Mouse (Mus musculus): ENCODE results near the gene Tanc2. TPM values are rescaled to one million over a fixed set of nuclear protein-coding genes. Genes with fewer than 3 reads are reported as not detected.

Gene Tanc2
- 30.3 and 31.3 TPM in 2 replicates for polyA plus RNA-seq (2015; fragmentation: Nextera tagmentation; extraction: Ambion mirVana)

- Histone ChIP-seq H3K27ac (peak within 1 kb of the TSS; percentile 96), H3K9ac (replicated peaks) (peak within 1 kb of the TSS; percentile 91), H3K4me2 (replicated peaks) (peak within 1 kb of the TSS; percentile 64), H3K4me3 (replicated peaks) (peak within 1 kb of the TSS; percentile 81), H3K4me1 (replicated peaks) (0 out of 2 replicates have a peak, but pooled peaks cover 6% of the 10 kb centered on the region), H3K27me3 (no peaks in the 10 kb centered on the region), H3K36me3 (no peaks in the 10 kb centered on the region), H3K9me3 (no peaks in the 10 kb centered on the region)
- peak; percentile 89 for ATAC-seq
- under 1% methylated on average over 80 of the region's 87 CpGs for WGBS
Measured at GRCm38 (mm10) chr11:105589877-105590641, at the start of gene Tanc2. Gene Tanc2 (plus strand): TSS chr11:105589986.

- no peaks in the 10 kb centered on the region for H3K4me1 ChIP-seq (replicated peaks)
- no peak overlapping the region for H3K4me2 ChIP-seq (replicated peaks)
- no peak overlapping the region for H3K9ac ChIP-seq (replicated peaks)
- H3K27me3 ChIP-seq = no peaks in the 10 kb centered on the region
- no peak overlapping the region for H3K4me3 ChIP-seq (replicated peaks)
- no peaks in the 10 kb centered on the region for H3K36me3 ChIP-seq
- no peaks in the 10 kb centered on the region for H3K9me3 ChIP-seq
- 94% methylated on average over 8 of the region's 8 CpGs for WGBS
- no peak overlapping the region for H3K27ac ChIP-seq
- ATAC-seq = no peak
Measured at GRCm38 (mm10) chr11:105540781-105541180, 49.0 kb upstream of the Tanc2 start.

- Histone ChIP-seq H3K9me3 (no peaks in the 10 kb centered on the region), H3K4me2 (replicated peaks) (no peak overlapping the region), H3K4me3 (replicated peaks) (no peak overlapping the region), H3K9ac (replicated peaks) (no peak overlapping the region), H3K36me3 (no peaks in the 10 kb centered on the region), H3K27ac (no peak overlapping the region), H3K27me3 (no peaks in the 10 kb centered on the region), H3K4me1 (replicated peaks) (no peaks in the 10 kb centered on the region; the same call in 1 of the 2 replicates)
- ATAC-seq = no peak
- 84% methylated on average over 4 of the region's 4 CpGs for WGBS
Measured at GRCm38 (mm10) chr11:105541366-105541765, 48.4 kb upstream of the Tanc2 start.

GRCm38 (mm10) chr11:105542129-105542528, 47.7 kb upstream of the Tanc2 start:
- WGBS = 52% methylated on average over 1 of the region's 1 CpGs
- Histone ChIP-seq H3K4me3 (replicated peaks) (no peak overlapping the region), H3K9me3 (no peaks in the 10 kb centered on the region), H3K36me3 (no peaks in the 10 kb centered on the region), H3K4me2 (replicated peaks) (no peak overlapping the region), H3K4me1 (replicated peaks) (no peaks in the 10 kb centered on the region; the same call in 1 of the 2 replicates), H3K9ac (replicated peaks) (no peak overlapping the region), H3K27ac (no peak overlapping the region), H3K27me3 (no peaks in the 10 kb centered on the region)
- no peak for ATAC-seq

GRCm38 (mm10) chr11:105545801-105546200, 44.0 kb upstream of the Tanc2 start:
- Histone ChIP-seq H3K9ac (replicated peaks) (no peak overlapping the region), H3K27ac (no peak overlapping the region), H3K36me3 (no peaks in the 10 kb centered on the region), H3K4me1 (replicated peaks) (no peaks in the 10 kb centered on the region; the same call in 1 of the 2 replicates), H3K4me2 (replicated peaks) (no peak overlapping the region), H3K9me3 (no peaks in the 10 kb centered on the region), H3K27me3 (no peaks in the 10 kb centered on the region), H3K4me3 (replicated peaks) (no peak overlapping the region)
- 47% methylated on average over 8 of the region's 8 CpGs for WGBS
- no peak for ATAC-seq

GRCm38 (mm10) chr11:105546393-105546792, 43.4 kb upstream of the Tanc2 start:
- ATAC-seq = no peak
- H3K4me3 ChIP-seq (replicated peaks) = no peak overlapping the region
- WGBS = 66% methylated on average over 6 of the region's 6 CpGs

GRCm38 (mm10) chr11:105548383-105548782, 41.4 kb upstream of the Tanc2 start:
- no peak overlapping the region for H3K4me3 ChIP-seq (replicated peaks)
- WGBS = 89% methylated on average over 6 of the region's 6 CpGs
- ATAC-seq = no peak
- no peak overlapping the region for H3K4me2 ChIP-seq (replicated peaks)
- no peaks in the 10 kb centered on the region for H3K36me3 ChIP-seq
- H3K9ac ChIP-seq (replicated peaks) = no peak overlapping the region
- H3K4me1 ChIP-seq (replicated peaks) = peaks cover 3% of the 10 kb centered on the region; the same call in 1 of the 2 replicates
- H3K27ac ChIP-seq = no peak overlapping the region
- H3K27me3 ChIP-seq = no peaks in the 10 kb centered on the region
- no peaks in the 10 kb centered on the region for H3K9me3 ChIP-seq

More at GRCm38 (mm10) chr11:105546393-105546792, 43.4 kb upstream of the Tanc2 start:
- H3K27ac ChIP-seq = no peak overlapping the region
- H3K9ac ChIP-seq (replicated peaks) = no peak overlapping the region
- no peaks in the 10 kb centered on the region; the same call in 1 of the 2 replicates for H3K4me1 ChIP-seq (replicated peaks)
- no peaks in the 10 kb centered on the region for H3K9me3 ChIP-seq
- no peak overlapping the region for H3K4me2 ChIP-seq (replicated peaks)
- H3K36me3 ChIP-seq = no peaks in the 10 kb centered on the region
- no peaks in the 10 kb centered on the region for H3K27me3 ChIP-seq

- no peak for ATAC-seq
- H3K4me3 ChIP-seq (replicated peaks) = no peak overlapping the region
- no peak overlapping the region for H3K9ac ChIP-seq (replicated peaks)
- WGBS = 86% methylated on average over 9 of the region's 9 CpGs
- no peaks in the 10 kb centered on the region for H3K27me3 ChIP-seq
- peaks cover 5% of the 10 kb centered on the region; the same call in 1 of the 2 replicates for H3K4me1 ChIP-seq (replicated peaks)
- no peak overlapping the region for H3K4me2 ChIP-seq (replicated peaks)
- no peaks in the 10 kb centered on the region for H3K9me3 ChIP-seq
- no peak overlapping the region for H3K27ac ChIP-seq
- H3K36me3 ChIP-seq = no peaks in the 10 kb centered on the region
Measured at GRCm38 (mm10) chr11:105549164-105550121, 40.3 kb upstream of the Tanc2 start.

- WGBS = 46% methylated on average over 8 of the region's 8 CpGs
- H3K9ac ChIP-seq (replicated peaks) = no peak overlapping the region
- no peaks in the 10 kb centered on the region for H3K36me3 ChIP-seq
- H3K9me3 ChIP-seq = no peaks in the 10 kb centered on the region
- H3K4me1 ChIP-seq (replicated peaks) = peaks cover 17% of the 10 kb centered on the region
- ATAC-seq = peak; percentile 87
- H3K27ac ChIP-seq = peak overlapping the region; percentile 57; the same call in 1 of the 2 replicates
- H3K4me2 ChIP-seq (replicated peaks) = no peak overlapping the region
- no peak overlapping the region for H3K4me3 ChIP-seq (replicated peaks)
- H3K27me3 ChIP-seq = no peaks in the 10 kb centered on the region
Measured at GRCm38 (mm10) chr11:105557285-105557684, 32.5 kb upstream of the Tanc2 start.

GRCm38 (mm10) chr11:105558091-105558490, 31.7 kb upstream of the Tanc2 start:
- Histone ChIP-seq H3K9ac (replicated peaks) (no peak overlapping the region), H3K27me3 (no peaks in the 10 kb centered on the region), H3K4me1 (replicated peaks) (peaks cover 17% of the 10 kb centered on the region), H3K36me3 (no peaks in the 10 kb centered on the region), H3K27ac (no peak overlapping the region), H3K9me3 (no peaks in the 10 kb centered on the region), H3K4me3 (replicated peaks) (no peak overlapping the region), H3K4me2 (replicated peaks) (no peak overlapping the region)
- ATAC-seq = no peak

- Histone ChIP-seq H3K36me3 (no peaks in the 10 kb centered on the region), H3K9me3 (no peaks in the 10 kb centered on the region), H3K27me3 (no peaks in the 10 kb centered on the region), H3K27ac (no peak overlapping the region), H3K9ac (replicated peaks) (no peak overlapping the region), H3K4me2 (replicated peaks) (no peak overlapping the region), H3K4me1 (replicated peaks) (peaks cover 11% of the 10 kb centered on the region), H3K4me3 (replicated peaks) (no peak overlapping the region)
- 87% methylated on average over 6 of the region's 6 CpGs for WGBS
- ATAC-seq = no peak
Measured at GRCm38 (mm10) chr11:105558803-105559505, 30.8 kb upstream of the Tanc2 start.

Data from midbrain, embryonic 13.5 days (tissue).